Comparison of ENCODE assay signal across 8 mouse cellular contexts in the genomic region with DNA sequence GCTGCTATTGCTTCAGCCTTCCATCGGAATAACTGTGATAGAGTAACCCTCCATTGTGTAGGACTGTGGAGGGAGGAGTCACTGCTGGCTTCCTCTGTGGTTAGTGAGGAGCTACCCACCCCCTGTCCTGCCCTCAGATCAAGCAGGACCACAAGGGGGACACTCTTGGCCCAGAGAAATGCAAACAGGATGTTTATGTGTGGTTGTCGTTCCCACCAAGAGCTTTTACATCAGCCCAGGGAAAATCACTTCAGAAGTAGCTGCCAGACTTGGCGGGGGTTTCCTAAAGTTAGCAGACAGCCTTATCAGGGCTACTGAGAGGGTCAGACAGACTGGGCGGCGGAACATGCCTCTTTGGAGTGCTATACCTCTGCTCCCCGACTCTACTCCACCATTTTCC. TPM values are rescaled to one million over a fixed set of nuclear protein-coding genes. Genes with fewer than 3 reads are reported as not detected.
A peak's percentile ranks its signal among the peaks of the same experiment; 100 is the strongest.
DNase-seq lines count a peak whose midpoint lies in the region; ATAC-seq lines count a peak whose summit lies in the region.

No protein-coding gene starts in this region.

- ATAC-seq in midbrain, embryonic 11.5 days (ENCODE audit: low FRiP score) = no peak
- no peak for ATAC-seq in midbrain, embryonic 13.5 days
- no peak for ATAC-seq in stomach, embryonic 15.5 days (ENCODE audit: insufficient read depth, low FRiP score, low read depth)

- no peak overlapping the region for H3K4me3 ChIP-seq in midbrain, embryonic 11.5 days (ENCODE audit: low read depth, low read length)
- H3K4me3 ChIP-seq in midbrain, embryonic 13.5 days (replicated peaks) = no peak overlapping the region
- H3K4me3 ChIP-seq in heart, embryonic 10.5 days = peak overlapping the region; percentile 33
- H3K4me3 ChIP-seq in stomach, embryonic 15.5 days (replicated peaks) = no peak overlapping the region

- H3K9ac ChIP-seq in midbrain, embryonic 11.5 days (ENCODE audit: low read length) = no peak overlapping the region
- no peak overlapping the region for H3K9ac ChIP-seq in midbrain, embryonic 13.5 days (replicated peaks)
- H3K9ac ChIP-seq in stomach, embryonic 15.5 days = no peak overlapping the region

- H3K9me3 ChIP-seq in midbrain, embryonic 11.5 days (ENCODE audit: control insufficient read depth, low read length) = no peaks in the 10 kb centered on the region
- no peaks in the 10 kb centered on the region for H3K9me3 ChIP-seq in midbrain, embryonic 13.5 days
- H3K9me3 ChIP-seq in heart, embryonic 10.5 days = no peaks in the 10 kb centered on the region
- no peaks in the 10 kb centered on the region for H3K9me3 ChIP-seq in stomach, embryonic 15.5 days

- H3K27ac ChIP-seq in midbrain, embryonic 11.5 days (ENCODE audit: low read depth, low read length) = no peak overlapping the region
- H3K27ac ChIP-seq in midbrain, embryonic 13.5 days = no peak overlapping the region
- H3K27ac ChIP-seq in heart, embryonic 10.5 days = peak overlapping the region; percentile 84
- peak overlapping the region; percentile 42; the same call in 1 of the 2 replicates for H3K27ac ChIP-seq in stomach, embryonic 15.5 days

- H3K4me1 ChIP-seq in midbrain, embryonic 11.5 days (ENCODE audit: control insufficient read depth, insufficient read depth, low read length) = peaks cover 14% of the 10 kb centered on the region
- H3K4me1 ChIP-seq in midbrain, embryonic 13.5 days (replicated peaks) = peaks cover 42% of the 10 kb centered on the region
- peaks cover 80% of the 10 kb centered on the region for H3K4me1 ChIP-seq in heart, embryonic 10.5 days
- peaks cover 42% of the 10 kb centered on the region for H3K4me1 ChIP-seq in stomach, embryonic 15.5 days

- DNase-seq in midbrain, embryonic 11.5 days (ENCODE audit: low spot score, missing footprints) = peak; percentile 76
- peak; percentile 88 for DNase-seq in heart, embryonic 10.5 days (ENCODE audit: low spot score)
- DNase-seq in kidney, postnatal 4 days = peak; percentile 37 to 58
- no peak for DNase-seq in spleen, adult 12 weeks (ENCODE audit: low spot score)
- no peak for DNase-seq in left cerebral cortex, adult 11 months (ENCODE audit: low spot score)
- no peak for DNase-seq in urinary bladder, adult 2 months (ENCODE audit: low spot score)

- 60% methylated on average over 6 of the region's 6 CpGs for WGBS in midbrain, embryonic 11.5 days
- WGBS in midbrain, embryonic 13.5 days = 64% methylated on average over 6 of the region's 6 CpGs
- 4% methylated on average over 6 of the region's 6 CpGs for WGBS in heart, embryonic 10.5 days
- 20% methylated on average over 6 of the region's 6 CpGs for WGBS in stomach, embryonic 15.5 days

- H3K27me3 ChIP-seq in midbrain, embryonic 11.5 days (ENCODE audit: control insufficient read depth, insufficient read depth, low read length) = no peaks in the 10 kb centered on the region
- 0 out of 2 replicates have a peak, but pooled peaks cover 6% of the 10 kb centered on the region for H3K27me3 ChIP-seq in midbrain, embryonic 13.5 days
- peaks cover 8% of the 10 kb centered on the region; the same call in 1 of the 2 replicates for H3K27me3 ChIP-seq in heart, embryonic 10.5 days (ENCODE audit: insufficient read depth, poor library complexity, severe bottlenecking)
- H3K27me3 ChIP-seq in stomach, embryonic 15.5 days (replicated peaks) = no peaks in the 10 kb centered on the region

- no peaks in the 10 kb centered on the region for H3K36me3 ChIP-seq in midbrain, embryonic 11.5 days (ENCODE audit: control insufficient read depth, insufficient read depth, low read length)
- H3K36me3 ChIP-seq in midbrain, embryonic 13.5 days = no peaks in the 10 kb centered on the region
- H3K36me3 ChIP-seq in heart, embryonic 10.5 days = no peaks in the 10 kb centered on the region
- no peaks in the 10 kb centered on the region for H3K36me3 ChIP-seq in stomach, embryonic 15.5 days

- H3K4me2 ChIP-seq in midbrain, embryonic 11.5 days = no peak overlapping the region
- no peak overlapping the region for H3K4me2 ChIP-seq in midbrain, embryonic 13.5 days (replicated peaks)
- H3K4me2 ChIP-seq in stomach, embryonic 15.5 days = no peak overlapping the region

RNA-seq across cellular contexts. Expression of a gene that starts 8.9 kb away (rescaled TPM):
- 0.29 TPM in 1 of 2 replicates, not detected in the other for polyA plus RNA-seq in midbrain, embryonic 11.5 days (2014; fragmentation: Nextera tagmentation; extraction: Ambion mirVana)
- polyA plus RNA-seq in midbrain, embryonic 13.5 days (2015; fragmentation: Nextera tagmentation; extraction: Ambion mirVana) = 0.12 and 0.13 TPM in 2 replicates
- 5.7 and 8.2 TPM in 2 replicates for polyA plus RNA-seq in heart, embryonic 10.5 days (2016; fragmentation: Nextera tagmentation; extraction: Ambion mirVana)
- 5.0 and 5.3 TPM in 2 replicates for polyA plus RNA-seq in stomach, embryonic 15.5 days (2015; fragmentation: Nextera tagmentation; extraction: Ambion mirVana)
- 2.8 and 2.9 TPM in 2 replicates for polyA plus RNA-seq in urinary bladder, adult 2 months (2012; rRNA removed)

Comparison
In these comparisons a context has a peak if more than half of its experiments do, and no peak if none do; other contexts are left out.
1. DNase-seq: peak in midbrain, embryonic 11.5 days (single experiment), heart, embryonic 10.5 days (single experiment) and kidney, postnatal 4 days (2 of 2); none in spleen, adult 12 weeks (single experiment), left cerebral cortex, adult 11 months (single experiment) and urinary bladder, adult 2 months (single experiment).
2. H3K27ac ChIP-seq: peak in heart, embryonic 10.5 days (single experiment) and stomach, embryonic 15.5 days (single experiment); none in midbrain, embryonic 11.5 days (single experiment) and midbrain, embryonic 13.5 days (single experiment).